18 mouse cellular contexts compared by ENCODE assay signal in the genomic region with DNA sequence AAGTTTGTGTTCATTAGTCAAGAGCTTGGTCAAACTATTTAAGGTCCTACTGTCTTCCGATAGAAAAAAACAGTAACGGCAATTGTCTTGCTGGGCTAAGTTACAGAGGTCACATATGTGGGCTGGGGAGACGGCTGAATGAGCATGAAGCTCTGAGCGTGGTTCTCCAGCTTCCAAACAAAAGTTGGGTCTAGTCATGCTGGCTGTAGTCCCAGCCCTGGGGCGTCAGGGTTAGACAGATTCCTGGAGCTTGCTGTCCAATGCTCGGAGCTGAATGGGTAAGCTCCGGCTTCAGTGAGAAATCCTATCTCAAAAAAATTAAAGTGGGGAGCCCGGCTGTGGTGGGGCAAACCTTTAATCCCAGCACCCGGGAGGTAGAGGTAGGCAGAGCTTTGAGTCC. TPM values are rescaled to one million over a fixed set of nuclear protein-coding genes. Genes with fewer than 3 reads are reported as not detected.
DNase-seq lines count a peak whose midpoint lies in the region; ATAC-seq lines count a peak whose summit lies in the region.
"Had no signal": no experiment of that assay in that cellular context is flagged by ENCODE, and none has a peak within 500 bp of the region (broad histone marks: within the 10 kb centered on the region; RNA-seq: fewer than 3 reads in every experiment).

No protein-coding gene starts in this region.

- H3K9me3 ChIP-seq in kidney, embryonic 16.5 days (ENCODE audit: low read length): no peaks in the 10 kb centered on the region
- H3K9me3 ChIP-seq: embryonic facial prominence, embryonic 15.5 days; heart, embryonic 15.5 days; limb, embryonic 15.5 days had no signal

- 46% methylated on average over 9 of the region's 9 CpGs for WGBS in kidney, embryonic 16.5 days

- peak; percentile 17 for DNase-seq in gastrocnemius, postnatal 14 days
- no peak for DNase-seq in gastrocnemius, adult 18-20 months (ENCODE audit: low spot score)
- peak; percentile 42 for DNase-seq in kidney, adult 18-20 months
- DNase-seq in ovary, postnatal 36 days (ENCODE audit: low spot score): peak; percentile 30
- no peak for DNase-seq in ovary, postnatal 10 days (ENCODE audit: low spot score)
- DNase-seq in kidney, postnatal 36 days: peak; percentile 49 to 75
- no peak for DNase-seq in thymus, postnatal 4 days
- DNase-seq: cerebellum, postnatal 36 days had no signal

- H3K9ac ChIP-seq in kidney, embryonic 16.5 days (replicated peaks; ENCODE audit: low read length): no peak overlapping the region
- H3K9ac ChIP-seq: embryonic facial prominence, embryonic 15.5 days; heart, embryonic 15.5 days; limb, embryonic 15.5 days had no signal

- H3K36me3 ChIP-seq in kidney, embryonic 16.5 days (ENCODE audit: insufficient read depth, low read length): no peaks in the 10 kb centered on the region
- H3K36me3 ChIP-seq: embryonic facial prominence, embryonic 15.5 days; heart, embryonic 15.5 days; limb, embryonic 15.5 days had no signal

- intact Hi-C loops in gastrocnemius, postnatal 14 days (cut with DNase I; ENCODE audit: low total_unique reads): no loop called here

- H3K27ac ChIP-seq in kidney, embryonic 16.5 days (ENCODE audit: low read length): no peak overlapping the region
- H3K27ac ChIP-seq: embryonic facial prominence, embryonic 15.5 days; heart, embryonic 15.5 days; limb, embryonic 15.5 days had no signal

- ATAC-seq in kidney, embryonic 16.5 days (ENCODE audit: low FRiP score, low TSS enrichment): no peak

- H3K4me3 ChIP-seq in kidney, embryonic 16.5 days (ENCODE audit: low read length): no peak overlapping the region
- H3K4me3 ChIP-seq: embryonic facial prominence, embryonic 15.5 days; heart, embryonic 15.5 days; limb, embryonic 15.5 days had no signal

- peaks cover 9% of the 10 kb centered on the region for H3K4me1 ChIP-seq in kidney, embryonic 16.5 days (ENCODE audit: insufficient read depth, low read length)
- H3K4me1 ChIP-seq: limb, embryonic 15.5 days had no signal

- no peak overlapping the region for H3K4me2 ChIP-seq in kidney, embryonic 16.5 days (replicated peaks; ENCODE audit: low read depth, low read length)
- H3K4me2 ChIP-seq: heart, embryonic 15.5 days; limb, embryonic 15.5 days had no signal

- no peaks in the 10 kb centered on the region for H3K27me3 ChIP-seq in kidney, embryonic 16.5 days (ENCODE audit: insufficient read depth, low read length)
- H3K27me3 ChIP-seq: CH12.LX; embryonic facial prominence, embryonic 15.5 days; heart, embryonic 15.5 days; limb, embryonic 15.5 days had no signal

RNA-seq across cellular contexts. Expression of a gene that starts 7.7 kb away (rescaled TPM):
- not detected for total RNA-seq in gastrocnemius, postnatal 14 days (2021)
- total RNA-seq in gastrocnemius, adult 18-20 months (2021): not detected
- polyA plus RNA-seq in kidney, embryonic 16.5 days (2015; fragmentation: Nextera tagmentation; extraction: Ambion mirVana): 0.67 and 0.71 TPM in 2 replicates
- total RNA-seq: CH12.LX; left cerebral cortex, adult 18-20 months; monocyte, adult 5-6 weeks; neutrophil, adult 5-6 weeks had no signal
- polyA plus RNA-seq: large intestine, adult 2 months; limb, embryonic 15.5 days; small intestine, adult 2 months had no signal

RNA-seq across cellular contexts. Expression of a gene that starts 14.9 kb away (rescaled TPM):
- total RNA-seq in gastrocnemius, postnatal 14 days (2021): 10 to 100 TPM; 41.3 to 66.4 TPM
- total RNA-seq in gastrocnemius, adult 18-20 months (2021): 10 to 100 TPM; 42.6 to 46.2 TPM
- polyA plus RNA-seq in kidney, embryonic 16.5 days (2015; fragmentation: Nextera tagmentation; extraction: Ambion mirVana): 54.3 and 60.6 TPM in 2 replicates

Comparison
In these comparisons a context has a peak if more than half of its experiments do, and no peak if none do; other contexts are left out.
1. DNase-seq: peak in gastrocnemius, postnatal 14 days (single experiment), kidney, adult 18-20 months (single experiment), ovary, postnatal 36 days (single experiment) and kidney, postnatal 36 days (2 of 2); none in gastrocnemius, adult 18-20 months (single experiment), ovary, postnatal 10 days (single experiment) and thymus, postnatal 4 days (single experiment).